Mouse (Mus musculus): ENCODE measurements around the gene Syne4. TPM values are rescaled to one million over a fixed set of nuclear protein-coding genes. Genes with fewer than 3 reads are reported as not detected.

The Syne4 gene
- polyA plus RNA-seq (2012; fragmentation: generic; extraction: Trizol): 0.20 TPM
- long read RNA-seq, experiment 1: 0 reads
- long read RNA-seq, experiment 2: 0 reads

- TF ChIP-seq MYOG (IDR thresholded peaks at IDR 0.05; ENCODE audit: control insufficient read depth, extremely low read depth, insufficient read length): no peak
- no peak for TF ChIP-seq MAX (IDR thresholded peaks at IDR 0.05)
- no peak for TF ChIP-seq MYOD1 (IDR thresholded peaks at IDR 0.05; ENCODE audit: control insufficient read depth, insufficient read length, low read depth)
- no peak for TF ChIP-seq USF1 (IDR thresholded peaks at IDR 0.05; ENCODE audit: low read depth)
- TF ChIP-seq CTCF (IDR thresholded peaks at IDR 0.05; ENCODE audit: control insufficient read depth, insufficient read depth, insufficient read length): no peak
- no peak for TF ChIP-seq FOSL1 (IDR thresholded peaks at IDR 0.05; ENCODE audit: insufficient read depth, low read length, poor library complexity, severe bottlenecking)
- no peak for TF ChIP-seq CEBPB (IDR thresholded peaks at IDR 0.05; ENCODE audit: low read depth)
- Histone ChIP-seq H3K79me3 (ENCODE audit: low read depth) (no peaks in the 10 kb centered on the region), H3K27me3 (ENCODE audit: control insufficient read depth, insufficient read depth, insufficient read length) (no peaks in the 10 kb centered on the region), H3K79me2 (ENCODE audit: control insufficient read depth, insufficient read depth) (no peaks in the 10 kb centered on the region), H3ac (ENCODE audit: control insufficient read depth, insufficient read length, low read depth) (no peak within 1 kb of the TSS), H3K36me3 (ENCODE audit: control insufficient read depth, insufficient read depth) (no peaks in the 10 kb centered on the region), H3K4me3 (ENCODE audit: insufficient read depth, poor library complexity, severe bottlenecking) (no peak within 1 kb of the TSS)
Observed at GRCm38 (mm10) chr7:30314721-30315155, at the start of gene Syne4. Syne4 (plus strand) TSS chr7:30314807.

- Histone ChIP-seq H3ac (ENCODE audit: control insufficient read depth, insufficient read length, low read depth) (no peak overlapping the region), H3K79me2 (ENCODE audit: control insufficient read depth, insufficient read depth) (no peaks in the 10 kb centered on the region), H3K79me3 (ENCODE audit: low read depth) (no peaks in the 10 kb centered on the region), H3K27me3 (ENCODE audit: control insufficient read depth, insufficient read depth, insufficient read length) (no peaks in the 10 kb centered on the region), H3K36me3 (ENCODE audit: control insufficient read depth, insufficient read depth) (peaks cover 14% of the 10 kb centered on the region), H3K4me3 (ENCODE audit: insufficient read depth, poor library complexity, severe bottlenecking) (no peak overlapping the region)
- no peak for TF ChIP-seq MYOG (IDR thresholded peaks at IDR 0.05; ENCODE audit: control insufficient read depth, extremely low read depth, insufficient read length)
- no peak for TF ChIP-seq CEBPB (IDR thresholded peaks at IDR 0.05; ENCODE audit: low read depth)
- TF ChIP-seq CTCF (IDR thresholded peaks at IDR 0.05; ENCODE audit: control insufficient read depth, insufficient read depth, insufficient read length): no peak
- TF ChIP-seq USF1 (IDR thresholded peaks at IDR 0.05; ENCODE audit: low read depth): no peak
Observed at GRCm38 (mm10) chr7:30265041-30265440, 49.6 kb upstream of the Syne4 start.

GRCm38 (mm10) chr7:30265531-30265930 lies 49.1 kb upstream of the Syne4 start:
- Histone ChIP-seq H3K4me3 (ENCODE audit: insufficient read depth, poor library complexity, severe bottlenecking) (no peak overlapping the region), H3K36me3 (ENCODE audit: control insufficient read depth, insufficient read depth) (peaks cover 14% of the 10 kb centered on the region), H3K79me2 (ENCODE audit: control insufficient read depth, insufficient read depth) (no peaks in the 10 kb centered on the region), H3ac (ENCODE audit: control insufficient read depth, insufficient read length, low read depth) (no peak overlapping the region), H3K79me3 (ENCODE audit: low read depth) (no peaks in the 10 kb centered on the region), H3K27me3 (ENCODE audit: control insufficient read depth, insufficient read depth, insufficient read length) (no peaks in the 10 kb centered on the region)
- TF ChIP-seq FOSL1 (IDR thresholded peaks at IDR 0.05; ENCODE audit: insufficient read depth, low read length, poor library complexity, severe bottlenecking): no peak
- TF ChIP-seq MYOD1 (IDR thresholded peaks at IDR 0.05; ENCODE audit: control insufficient read depth, insufficient read length, low read depth): no peak
- TF ChIP-seq CEBPB (IDR thresholded peaks at IDR 0.05; ENCODE audit: low read depth): no peak
- TF ChIP-seq MYOG (IDR thresholded peaks at IDR 0.05; ENCODE audit: control insufficient read depth, extremely low read depth, insufficient read length): no peak
- TF ChIP-seq USF1 (IDR thresholded peaks at IDR 0.05; ENCODE audit: low read depth): no peak
- TF ChIP-seq MAX (IDR thresholded peaks at IDR 0.05): no peak
- TF ChIP-seq CTCF (IDR thresholded peaks at IDR 0.05; ENCODE audit: control insufficient read depth, insufficient read depth, insufficient read length): no peak

GRCm38 (mm10) chr7:30265935-30266334 lies 48.7 kb upstream of the Syne4 start:
- Histone ChIP-seq H3K36me3 (ENCODE audit: control insufficient read depth, insufficient read depth) (peaks cover 14% of the 10 kb centered on the region), H3ac (ENCODE audit: control insufficient read depth, insufficient read length, low read depth) (no peak overlapping the region), H3K27me3 (ENCODE audit: control insufficient read depth, insufficient read depth, insufficient read length) (no peaks in the 10 kb centered on the region), H3K79me3 (ENCODE audit: low read depth) (no peaks in the 10 kb centered on the region), H3K4me3 (ENCODE audit: insufficient read depth, poor library complexity, severe bottlenecking) (no peak overlapping the region), H3K79me2 (ENCODE audit: control insufficient read depth, insufficient read depth) (no peaks in the 10 kb centered on the region)
- TF ChIP-seq MYOG (IDR thresholded peaks at IDR 0.05; ENCODE audit: control insufficient read depth, extremely low read depth, insufficient read length) (no peak), USF1 (IDR thresholded peaks at IDR 0.05; ENCODE audit: low read depth) (no peak), MAX (IDR thresholded peaks at IDR 0.05) (no peak)

- H3K27me3 ChIP-seq (ENCODE audit: control insufficient read depth, insufficient read depth, insufficient read length): no peaks in the 10 kb centered on the region
- H3K79me2 ChIP-seq (ENCODE audit: control insufficient read depth, insufficient read depth): no peaks in the 10 kb centered on the region
- H3K36me3 ChIP-seq (ENCODE audit: control insufficient read depth, insufficient read depth): peaks cover 14% of the 10 kb centered on the region
- H3K79me3 ChIP-seq (ENCODE audit: low read depth): no peaks in the 10 kb centered on the region
- TF ChIP-seq MYOG (IDR thresholded peaks at IDR 0.05; ENCODE audit: control insufficient read depth, extremely low read depth, insufficient read length) (no peak), MYOD1 (IDR thresholded peaks at IDR 0.05; ENCODE audit: control insufficient read depth, insufficient read length, low read depth) (no peak), CEBPB (IDR thresholded peaks at IDR 0.05; ENCODE audit: low read depth) (no peak), FOSL1 (IDR thresholded peaks at IDR 0.05; ENCODE audit: insufficient read depth, low read length, poor library complexity, severe bottlenecking) (no peak), CTCF (IDR thresholded peaks at IDR 0.05; ENCODE audit: control insufficient read depth, insufficient read depth, insufficient read length) (no peak), USF1 (IDR thresholded peaks at IDR 0.05; ENCODE audit: low read depth) (no peak)
- no peak overlapping the region for H3K4me3 ChIP-seq (ENCODE audit: insufficient read depth, poor library complexity, severe bottlenecking)
- H3ac ChIP-seq (ENCODE audit: control insufficient read depth, insufficient read length, low read depth): no peak overlapping the region
Observed at GRCm38 (mm10) chr7:30266780-30267179, 47.8 kb upstream of the Syne4 start.

- TF ChIP-seq MYOG (IDR thresholded peaks at IDR 0.05; ENCODE audit: control insufficient read depth, extremely low read depth, insufficient read length): no peak
- TF ChIP-seq MAX (IDR thresholded peaks at IDR 0.05): no peak
- TF ChIP-seq CEBPB (IDR thresholded peaks at IDR 0.05; ENCODE audit: low read depth): no peak
- TF ChIP-seq FOSL1 (IDR thresholded peaks at IDR 0.05; ENCODE audit: insufficient read depth, low read length, poor library complexity, severe bottlenecking): no peak
- TF ChIP-seq MYOD1 (IDR thresholded peaks at IDR 0.05; ENCODE audit: control insufficient read depth, insufficient read length, low read depth): no peak
- TF ChIP-seq CTCF (IDR thresholded peaks at IDR 0.05; ENCODE audit: control insufficient read depth, insufficient read depth, insufficient read length): no peak
- Histone ChIP-seq H3K27me3 (ENCODE audit: control insufficient read depth, insufficient read depth, insufficient read length) (no peaks in the 10 kb centered on the region), H3ac (ENCODE audit: control insufficient read depth, insufficient read length, low read depth) (no peak overlapping the region), H3K4me3 (ENCODE audit: insufficient read depth, poor library complexity, severe bottlenecking) (no peak overlapping the region), H3K36me3 (ENCODE audit: control insufficient read depth, insufficient read depth) (peaks cover 9% of the 10 kb centered on the region), H3K79me2 (ENCODE audit: control insufficient read depth, insufficient read depth) (no peaks in the 10 kb centered on the region), H3K79me3 (ENCODE audit: low read depth) (no peaks in the 10 kb centered on the region)
Observed at GRCm38 (mm10) chr7:30269641-30270040, 45.0 kb upstream of the Syne4 start.

Measured in C2C12 (cell line).